ENCODE assay signal across 26 mouse cellular contexts in the genomic region with DNA sequence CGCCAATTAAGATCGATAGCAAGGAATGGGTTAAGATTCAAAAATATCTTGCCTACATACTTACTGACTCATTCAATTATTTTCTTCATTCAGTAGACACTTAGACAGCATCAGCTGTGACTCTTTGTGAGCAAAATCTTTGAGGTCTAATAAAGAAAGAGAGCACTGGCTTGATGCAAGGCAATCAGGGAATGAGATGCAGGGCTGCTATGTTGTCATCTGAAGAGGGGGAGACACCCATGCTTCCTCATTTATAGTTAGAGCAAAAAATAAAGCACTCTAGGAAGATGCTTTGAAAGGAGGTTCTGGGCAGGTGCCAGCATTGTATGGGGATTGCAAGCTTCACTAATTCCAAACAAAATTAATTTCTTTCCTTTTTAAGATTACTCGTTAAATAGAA.
DNase-seq lines count a peak whose midpoint lies in the region; ATAC-seq and TF ChIP-seq lines count a peak whose summit lies in the region.
"Had no signal": no experiment of that assay in that cellular context is flagged by ENCODE, and none has a peak within 500 bp of the region (broad histone marks: within the 10 kb centered on the region; RNA-seq: fewer than 3 reads in every experiment).

No protein-coding gene starts in this region.

- no peaks in the 10 kb centered on the region for H3K79me2 ChIP-seq in myocyte (ENCODE audit: control insufficient read depth, insufficient read depth)

- ATAC-seq in forebrain, embryonic 11.5 days (replicated peaks; ENCODE audit: low FRiP score): peak; percentile 47; the same call in 1 of the 2 replicates
- ATAC-seq in heart, embryonic 14.5 days (ENCODE audit: insufficient number of reproducible peaks, insufficient read depth, low FRiP score, low read depth): no peak
- ATAC-seq in neural tube, embryonic 13.5 days (ENCODE audit: low read depth): no peak
- ATAC-seq in intestine, embryonic 16.5 days: no peak
- ATAC-seq: hindbrain, embryonic 16.5 days; intestine, postnatal 0 days; liver, postnatal 0 days had no signal

- H3K27ac ChIP-seq in forebrain, embryonic 11.5 days (ENCODE audit: low read depth, low read length): no peak overlapping the region
- H3K27ac ChIP-seq in forebrain, embryonic 10.5 days: no peak overlapping the region
- H3K27ac ChIP-seq in heart, embryonic 14.5 days (replicated peaks in 1 of 2; ENCODE audit: control insufficient read depth in 1 of 2, insufficient read depth in 1 of 2, low read depth in 2 of 2, low read length in 2 of 2): peak overlapping the region; percentile 82 to 89
- peak overlapping the region; percentile 42; the same call in 1 of the 2 replicates for H3K27ac ChIP-seq in neural tube, embryonic 13.5 days (replicated peaks)
- no peak overlapping the region for H3K27ac ChIP-seq in intestine, embryonic 16.5 days (ENCODE audit: low read length)
- H3K27ac ChIP-seq: embryonic facial prominence, embryonic 15.5 days; layer of hippocampus, adult 2 months; limb, embryonic 12.5 days; midbrain, embryonic 12.5 days; neural tube, embryonic 15.5 days; stomach, embryonic 15.5 days had no signal

- no peak overlapping the region for H3K4me2 ChIP-seq in forebrain, embryonic 11.5 days (ENCODE audit: low read depth, low read length, severe bottlenecking)
- peak overlapping the region; percentile 43; the same call in 1 of the 2 replicates for H3K4me2 ChIP-seq in heart, embryonic 14.5 days (ENCODE audit: low read length)
- no peak overlapping the region for H3K4me2 ChIP-seq in neural tube, embryonic 13.5 days
- H3K4me2 ChIP-seq in myocyte (ENCODE audit: low read depth): peak overlapping the region; percentile 46
- no peak overlapping the region for H3K4me2 ChIP-seq in intestine, embryonic 16.5 days (ENCODE audit: low read depth, low read length)
- H3K4me2 ChIP-seq: embryonic facial prominence, embryonic 15.5 days; limb, embryonic 12.5 days; liver, embryonic 11.5 days; midbrain, embryonic 12.5 days; neural tube, embryonic 15.5 days; stomach, embryonic 15.5 days had no signal

- H3K36me3 ChIP-seq in forebrain, embryonic 11.5 days (ENCODE audit: control insufficient read depth, insufficient read depth, low read length): no peaks in the 10 kb centered on the region
- H3K36me3 ChIP-seq in forebrain, embryonic 10.5 days (replicated peaks): no peaks in the 10 kb centered on the region
- no peaks in the 10 kb centered on the region for H3K36me3 ChIP-seq in heart, embryonic 14.5 days (ENCODE audit: control insufficient read depth, insufficient read depth, low read length)
- H3K36me3 ChIP-seq in neural tube, embryonic 13.5 days: no peaks in the 10 kb centered on the region
- H3K36me3 ChIP-seq in myocyte (ENCODE audit: control insufficient read depth, insufficient read depth): no peaks in the 10 kb centered on the region
- no peaks in the 10 kb centered on the region for H3K36me3 ChIP-seq in intestine, embryonic 16.5 days (ENCODE audit: control insufficient read depth, insufficient read depth, low read length)
- H3K36me3 ChIP-seq: embryonic facial prominence, embryonic 15.5 days; limb, embryonic 12.5 days; midbrain, embryonic 12.5 days; neural tube, embryonic 15.5 days; stomach, embryonic 15.5 days had no signal

- no peak for DNase-seq in forebrain, embryonic 11.5 days (ENCODE audit: low spot score)
- no peak for DNase-seq in forebrain, embryonic 10.5 days (ENCODE audit: extremely low spot score, low spot score)
- DNase-seq in heart, postnatal 36 days: no peak
- no peak for DNase-seq in neural tube, embryonic 10.5 days (ENCODE audit: extremely low spot score, low spot score)
- DNase-seq: adrenal gland, postnatal 10 days; cerebellum, adult 2 months; cerebellum, postnatal 36 days; gastrocnemius, postnatal 25 days; kidney, postnatal 25 days; liver, postnatal 0 days; lung, postnatal 10 days; right cerebral cortex, adult 18-20 months; thymus, postnatal 25 days had no signal

- no peak overlapping the region for H3K9ac ChIP-seq in forebrain, embryonic 11.5 days (ENCODE audit: low read length)
- H3K9ac ChIP-seq in heart, embryonic 14.5 days (ENCODE audit: low read length): no peak overlapping the region
- no peak overlapping the region for H3K9ac ChIP-seq in neural tube, embryonic 13.5 days
- H3K9ac ChIP-seq in intestine, embryonic 16.5 days (ENCODE audit: low read depth, low read length): no peak overlapping the region
- H3K9ac ChIP-seq: embryonic facial prominence, embryonic 15.5 days; limb, embryonic 12.5 days; liver, postnatal 0 days; midbrain, embryonic 12.5 days; neural tube, embryonic 15.5 days; stomach, embryonic 15.5 days had no signal

- 53% methylated on average over 3 of the region's 3 CpGs for WGBS in forebrain, embryonic 11.5 days
- WGBS in forebrain, embryonic 10.5 days: 72% methylated on average over 3 of the region's 3 CpGs
- 60% methylated on average over 3 of the region's 3 CpGs for WGBS in heart, embryonic 14.5 days
- 79% methylated on average over 3 of the region's 3 CpGs for WGBS in neural tube, embryonic 13.5 days
- 87% methylated on average over 3 of the region's 3 CpGs for WGBS in intestine, embryonic 16.5 days

- no peaks in the 10 kb centered on the region for H3K9me3 ChIP-seq in forebrain, embryonic 11.5 days (ENCODE audit: control insufficient read depth, low read length)
- no peaks in the 10 kb centered on the region for H3K9me3 ChIP-seq in forebrain, embryonic 10.5 days
- no peaks in the 10 kb centered on the region for H3K9me3 ChIP-seq in heart, embryonic 14.5 days (ENCODE audit: control insufficient read depth, low read length)
- no peaks in the 10 kb centered on the region for H3K9me3 ChIP-seq in neural tube, embryonic 13.5 days
- H3K9me3 ChIP-seq in intestine, embryonic 16.5 days (ENCODE audit: control insufficient read depth, low read length): no peaks in the 10 kb centered on the region
- H3K9me3 ChIP-seq: embryonic facial prominence, embryonic 15.5 days; limb, embryonic 12.5 days; midbrain, embryonic 12.5 days; neural tube, embryonic 15.5 days; stomach, embryonic 15.5 days had no signal

- peaks cover 3% of the 10 kb centered on the region; the same call in 1 of the 2 replicates for H3K4me1 ChIP-seq in forebrain, embryonic 11.5 days (replicated peaks; ENCODE audit: control insufficient read depth, insufficient read depth, low read length)
- peaks cover 61% of the 10 kb centered on the region for H3K4me1 ChIP-seq in forebrain, embryonic 10.5 days
- H3K4me1 ChIP-seq in heart, embryonic 14.5 days (ENCODE audit: control insufficient read depth in 2 of 2, insufficient read depth in 2 of 2, low read length in 2 of 2): peaks cover 2 to 19% of the 10 kb centered on the region in 2 experiments; a peak in 3 of 4 replicates
- peaks cover 37% of the 10 kb centered on the region for H3K4me1 ChIP-seq in neural tube, embryonic 13.5 days (replicated peaks)
- no peaks in the 10 kb centered on the region for H3K4me1 ChIP-seq in intestine, embryonic 16.5 days (ENCODE audit: control insufficient read depth, insufficient read depth, low read length)
- H3K4me1 ChIP-seq: embryonic facial prominence, embryonic 15.5 days; stomach, embryonic 15.5 days had no signal

- TF ChIP-seq POLR2A in myocyte (IDR thresholded peaks at IDR 0.05; ENCODE audit: insufficient read length, low read depth): no peak

- H3K4me3 ChIP-seq in forebrain, embryonic 11.5 days (ENCODE audit: low read depth, low read length): no peak overlapping the region
- no peak overlapping the region for H3K4me3 ChIP-seq in forebrain, embryonic 10.5 days
- no peak overlapping the region for H3K4me3 ChIP-seq in heart, embryonic 14.5 days (ENCODE audit: control insufficient read depth in 1 of 2, insufficient read depth in 1 of 2, low read depth in 1 of 2, low read length in 2 of 2)
- H3K4me3 ChIP-seq in neural tube, embryonic 13.5 days: no peak overlapping the region
- H3K4me3 ChIP-seq in myocyte: no peak overlapping the region
- no peak overlapping the region for H3K4me3 ChIP-seq in intestine, embryonic 16.5 days (ENCODE audit: low read length)
- H3K4me3 ChIP-seq: embryonic facial prominence, embryonic 15.5 days; layer of hippocampus, adult 2 months; limb, embryonic 12.5 days; midbrain, embryonic 12.5 days; neural tube, embryonic 15.5 days; stomach, embryonic 15.5 days had no signal

- H3K27me3 ChIP-seq in forebrain, embryonic 11.5 days (ENCODE audit: control insufficient read depth, insufficient read depth, low read length): no peaks in the 10 kb centered on the region
- no peaks in the 10 kb centered on the region for H3K27me3 ChIP-seq in forebrain, embryonic 10.5 days (ENCODE audit: poor library complexity, severe bottlenecking)
- H3K27me3 ChIP-seq in heart, embryonic 14.5 days (ENCODE audit: control insufficient read depth, insufficient read depth, low read length): no peaks in the 10 kb centered on the region
- no peaks in the 10 kb centered on the region for H3K27me3 ChIP-seq in neural tube, embryonic 13.5 days
- H3K27me3 ChIP-seq in myocyte (ENCODE audit: control insufficient read depth, insufficient read depth, insufficient read length): no peaks in the 10 kb centered on the region
- no peaks in the 10 kb centered on the region for H3K27me3 ChIP-seq in intestine, embryonic 16.5 days (replicated peaks; ENCODE audit: control insufficient read depth, insufficient read depth, low read length)
- H3K27me3 ChIP-seq: embryonic facial prominence, embryonic 15.5 days; limb, embryonic 12.5 days; midbrain, embryonic 12.5 days; neural tube, embryonic 15.5 days; stomach, embryonic 15.5 days had no signal

- intact Hi-C loops in heart, postnatal 36 days (cut with DNase I): no loop called here

- H3ac ChIP-seq in myocyte (ENCODE audit: control insufficient read depth, insufficient read length): no peak overlapping the region

TF ChIP-seq in myocyte, 11 proteins besides CTCF, POLR2A, EP300 and RAD21:
- no peak for TF ChIP-seq TCF3 (IDR thresholded peaks at IDR 0.05; ENCODE audit: insufficient read length, low read depth)
- no peak for TF ChIP-seq TCF12 (IDR thresholded peaks at IDR 0.05; ENCODE audit: insufficient read depth, poor library complexity, severe bottlenecking)
- TF ChIP-seq MAX (IDR thresholded peaks at IDR 0.05; ENCODE audit: low read depth): no peak
- TF ChIP-seq CEBPB (IDR thresholded peaks at IDR 0.05; ENCODE audit: insufficient read depth, poor library complexity, severe bottlenecking): no peak
- TF ChIP-seq REST (IDR thresholded peaks at IDR 0.05; ENCODE audit: insufficient read depth, insufficient read length): no peak
- no peak for TF ChIP-seq E2F4 (IDR thresholded peaks at IDR 0.05; ENCODE audit: insufficient read depth)
- TF ChIP-seq POLR2AphosphoS2 (IDR thresholded peaks at IDR 0.05; ENCODE audit: insufficient read length, low read depth): no peak
- no peak for TF ChIP-seq SRF (IDR thresholded peaks at IDR 0.05; ENCODE audit: control insufficient read depth, insufficient read length, low read depth)
- no peak for TF ChIP-seq USF1 (IDR thresholded peaks at IDR 0.05; ENCODE audit: low read depth)
- no peak for TF ChIP-seq MYOD1 (IDR thresholded peaks at IDR 0.05; ENCODE audit: control insufficient read depth in 1 of 3, insufficient read length in 2 of 3, low read depth in 2 of 3)
- no peak for TF ChIP-seq MYOG (IDR thresholded peaks at IDR 0.05; ENCODE audit: control insufficient read depth in 1 of 3, insufficient read depth in 1 of 3, insufficient read length in 2 of 3, low read depth in 2 of 3)

Comparison
In these comparisons a context has a peak if more than half of its experiments do, and no peak if none do; other contexts are left out.
1. H3K27ac ChIP-seq: peak in heart, embryonic 14.5 days (2 of 2) and neural tube, embryonic 13.5 days (single experiment); none in forebrain, embryonic 11.5 days (single experiment), forebrain, embryonic 10.5 days (single experiment) and intestine, embryonic 16.5 days (single experiment).
2. H3K4me2 ChIP-seq: peak in heart, embryonic 14.5 days (single experiment) and myocyte (single experiment); none in forebrain, embryonic 11.5 days (single experiment), neural tube, embryonic 13.5 days (single experiment) and intestine, embryonic 16.5 days (single experiment).